Mouse (Mus musculus) limb, embryonic 14.5 days (tissue): Measurements from ENCODE around the gene Il1r1. TPM values are rescaled to one million over a fixed set of nuclear protein-coding genes. Genes with fewer than 3 reads are reported as not detected.

Experiments
- ATAC-seq: fragments of 200-750 bp; cut with Nextera tagmentation; 2 replicates; pipeline ENCODE4 v1.8.0; 2017; ENCODE audit warnings: low read depth, moderate number of reproducible peaks, moderate TSS enrichment; ENCODE audit not compliant: low FRiP score
- DNase-seq: peaks from one replicate; pipeline ENCODE4 v3.0.0-alpha.2; 2015; ENCODE audit warnings: low spot score
- H3K27ac ChIP-seq: fragments of 300-500 bp; sonication (generic); replicated peaks from 2 replicates; pipeline ENCODE4 v1.5.1; 2014; ENCODE audit warnings: low read depth, mild to moderate bottlenecking, low read length, moderate library complexity, mixed read lengths
- H3K27me3 ChIP-seq: fragments of 300-500 bp; sonication (generic); 2 replicates; pipeline ENCODE4 v1.6.1; 2014; ENCODE audit warnings: low read length, mixed read lengths; ENCODE audit not compliant: control insufficient read depth, insufficient read depth
- H3K36me3 ChIP-seq: fragments of 300-500 bp; sonication (generic); 2 replicates; pipeline ENCODE4 v1.6.1; 2014; ENCODE audit warnings: mild to moderate bottlenecking, low read length, moderate library complexity, mixed read lengths; ENCODE audit not compliant: control insufficient read depth, insufficient read depth
- H3K4me1 ChIP-seq: fragments of 300-500 bp; sonication (generic); 2 replicates; pipeline ENCODE4 v1.6.1; 2014; ENCODE audit warnings: antibody characterized with exemption, low read length, mixed read lengths; ENCODE audit not compliant: control insufficient read depth, insufficient read depth
- H3K4me2 ChIP-seq: fragments of 300-500 bp; sonication (generic); replicated peaks from 2 replicates; pipeline ENCODE4 v1.6.1; 2014; ENCODE audit warnings: low read depth, mild to moderate bottlenecking, low read length, moderate library complexity; ENCODE audit not compliant: severe bottlenecking
- H3K4me3 ChIP-seq: fragments of 300-500 bp; sonication (generic); replicated peaks from 2 replicates; pipeline ENCODE4 v1.5.1; 2014; ENCODE audit warnings: low read length
- H3K9ac ChIP-seq: fragments of 300-500 bp; sonication (generic); 2 replicates; pipeline ENCODE4 v1.6.1; 2014; ENCODE audit warnings: mild to moderate bottlenecking, low read depth, low read length, moderate library complexity; ENCODE audit not compliant: severe bottlenecking
- H3K9me3 ChIP-seq: fragments of 300-500 bp; sonication (generic); 2 replicates; pipeline ENCODE4 v1.6.1; 2016; ENCODE audit warnings: low read length; ENCODE audit not compliant: control insufficient read depth
- POLR2A ChIP-seq: fragments of 200-500 bp; IDR thresholded peaks from 2 replicates; pipeline ENCODE4 v1.8.0; 2012; ENCODE audit warnings: inconsistent platforms, mild to moderate bottlenecking, moderate library complexity, borderline replicate concordance; ENCODE audit not compliant: insufficient read depth, insufficient read length; ENCODE audit errors: extremely low read depth
- WGBS: fragments of 180-500 bp; shearing (Covaris S2); extraction: QIAGEN DNeasy Blood & Tissue Kit; methylation state at CpG from one replicate; pipeline ENCODE4 v1.1.7; 2014; 5-methylcytosine and 5-hydroxymethylcytosine counted together
- polyA plus RNA-seq, 2 experiments: library from polyadenylated mRNA; depleted of rRNA in 1 of 2; stranded (reverse) in 1 of 2; unstranded in 1 of 2; fragments of >200 nt; fragmentation: Nextera tagmentation in 1 of 2; extraction: Ambion mirVana in 1 of 2; gene quantifications; 2 replicates each; pipeline versions ENCODE4 v1.2.1 to v1.2.3; 2012 to 2014

Il1r1 gene
- polyA plus RNA-seq, 2 experiments, result 6.7 to 12.0 TPM

- Histone ChIP-seq H3K4me1 (peaks cover 15% of the 10 kb centered on the region), H3K9me3 (no peaks in the 10 kb centered on the region), H3K27me3 (no peaks in the 10 kb centered on the region), H3K27ac (no peak overlapping the region), H3K4me2 (no peak overlapping the region), H3K4me3 (no peak overlapping the region), H3K9ac (no peak overlapping the region), H3K36me3 (no peaks in the 10 kb centered on the region)
- no peak for TF ChIP-seq POLR2A
- ATAC-seq, result no peak
- 75% methylated on average over 7 of the region's 7 CpGs for WGBS
- DNase-seq, result no peak
Measured at GRCm38 (mm10) chr1:40263122-40263498, 38.2 kb downstream of the Il1r1 start.

GRCm38 (mm10) chr1:40263679-40264078, 38.8 kb downstream of the Il1r1 start:
- WGBS, result 91% methylated on average over 8 of the region's 8 CpGs

GRCm38 (mm10) chr1:40265301-40265835, 40.5 kb downstream of the Il1r1 start:
- WGBS, result 68% methylated on average over 6 of the region's 6 CpGs
- Histone ChIP-seq H3K36me3 (no peaks in the 10 kb centered on the region), H3K4me3 (no peak overlapping the region), H3K27ac (no peak overlapping the region), H3K9me3 (no peaks in the 10 kb centered on the region), H3K4me2 (no peak overlapping the region), H3K9ac (no peak overlapping the region), H3K4me1 (peaks cover 15% of the 10 kb centered on the region), H3K27me3 (no peaks in the 10 kb centered on the region)
- ATAC-seq (no peak), DNase-seq (no peak)
- TF ChIP-seq POLR2A, result no peak

More at GRCm38 (mm10) chr1:40263679-40264078, 38.8 kb downstream of the Il1r1 start:
- Histone ChIP-seq H3K4me3 (no peak overlapping the region), H3K27me3 (no peaks in the 10 kb centered on the region), H3K4me2 (no peak overlapping the region), H3K27ac (no peak overlapping the region), H3K9me3 (no peaks in the 10 kb centered on the region), H3K9ac (no peak overlapping the region), H3K36me3 (no peaks in the 10 kb centered on the region), H3K4me1 (peaks cover 15% of the 10 kb centered on the region)
- DNase-seq (no peak), ATAC-seq (no peak)
- TF ChIP-seq POLR2A, result no peak

DNA sequence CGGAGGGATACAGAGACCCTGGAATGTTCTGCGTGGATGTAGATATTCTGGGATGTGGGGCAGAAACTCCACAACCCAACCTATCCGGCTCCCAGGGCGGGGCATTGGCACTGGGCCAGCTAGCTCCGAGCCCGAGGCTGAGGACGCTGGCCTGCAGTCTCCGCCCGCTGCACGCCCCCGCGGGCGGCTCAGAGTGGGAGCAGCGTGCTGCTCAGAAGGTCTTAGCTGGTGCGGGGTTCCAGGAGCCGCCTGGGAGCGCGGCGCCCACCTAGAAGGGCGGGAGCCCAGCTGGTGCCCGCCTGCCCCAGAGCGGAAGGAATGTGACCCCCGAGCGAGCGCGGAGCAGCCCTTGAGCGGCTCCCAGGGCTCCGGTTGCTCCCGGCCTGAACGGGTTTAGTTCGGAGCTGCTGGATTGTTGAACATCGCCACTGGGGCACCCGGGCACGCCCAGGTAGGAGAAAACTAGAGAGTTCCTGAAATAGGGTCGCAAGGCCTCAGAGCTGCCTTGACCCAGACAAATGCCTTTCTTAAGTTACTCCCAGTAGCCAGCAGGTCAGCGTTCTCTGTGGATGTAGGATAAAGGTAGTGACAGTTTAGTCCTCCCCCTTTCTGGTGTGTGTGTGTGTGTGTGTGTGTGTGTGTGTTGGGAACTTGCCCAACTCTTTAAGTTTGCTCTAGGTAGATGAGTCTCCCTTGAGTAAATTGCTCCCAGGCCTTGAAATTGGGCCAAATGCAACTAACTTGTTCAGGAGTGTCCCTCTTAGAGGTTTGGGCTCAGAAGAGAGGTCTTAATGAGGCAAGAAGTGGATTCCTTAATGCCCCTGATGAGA, 41.8 kb downstream of the Il1r1 start:
- H3K4me2 ChIP-seq, result peak overlapping the region; percentile 79
- TF ChIP-seq POLR2A, result no peak
- H3K9ac ChIP-seq, result peak overlapping the region; percentile 74
- peaks cover 15% of the 10 kb centered on the region for H3K4me1 ChIP-seq
- H3K9me3 ChIP-seq, result no peaks in the 10 kb centered on the region
- ATAC-seq (peak; percentile 88), DNase-seq (peak; percentile 73)
- H3K27ac ChIP-seq, result peak overlapping the region; percentile 63; the same call in 1 of the 2 replicates
- WGBS, result 3% methylated on average over 27 of the region's 36 CpGs
- H3K36me3 ChIP-seq, result no peaks in the 10 kb centered on the region
- H3K27me3 ChIP-seq, result no peaks in the 10 kb centered on the region
- peak overlapping the region; percentile 53 for H3K4me3 ChIP-seq

DNA sequence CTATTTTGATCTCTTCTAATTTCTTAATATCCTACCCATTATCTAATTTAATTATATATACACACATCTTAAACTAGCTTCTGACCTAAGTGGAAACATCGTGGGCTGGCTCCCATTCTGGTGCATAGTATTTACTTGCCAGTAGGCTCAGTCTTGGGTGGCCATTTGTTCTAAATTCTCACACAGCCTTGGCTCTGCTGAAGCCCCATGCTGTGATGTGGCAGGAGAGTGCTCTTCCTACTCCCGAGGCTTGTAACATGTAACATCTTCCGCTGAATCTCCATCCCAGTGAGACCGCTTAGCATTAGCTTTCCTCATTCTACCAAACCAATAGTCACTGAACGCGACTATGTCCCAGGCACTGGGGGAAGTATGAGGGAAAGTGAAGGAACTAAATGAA, 43.0 kb downstream of the Il1r1 start:
- 79% methylated on average over 6 of the region's 6 CpGs for WGBS
- peak overlapping the region; percentile 79; the same call in 1 of the 2 replicates for H3K4me2 ChIP-seq
- ATAC-seq, result no peak

More for the DNA sequence above, 43.0 kb downstream of the Il1r1 start:
- no peak for DNase-seq
- no peak for TF ChIP-seq POLR2A
- Histone ChIP-seq H3K4me3 (no peak overlapping the region), H3K27me3 (no peaks in the 10 kb centered on the region), H3K4me1 (peaks cover 15% of the 10 kb centered on the region), H3K9ac (no peak overlapping the region), H3K36me3 (no peaks in the 10 kb centered on the region), H3K27ac (no peak overlapping the region), H3K9me3 (no peaks in the 10 kb centered on the region)
